Mouse (Mus musculus) ovary, postnatal 36 days (tissue): Measurements from ENCODE around the gene Cldn12.

Experiments used
- DNase-seq: peaks from one replicate; pipeline ENCODE4 v3.0.0; 2022; ENCODE audit warnings: low spot score, mixed read lengths

Gene Cldn12

DNA sequence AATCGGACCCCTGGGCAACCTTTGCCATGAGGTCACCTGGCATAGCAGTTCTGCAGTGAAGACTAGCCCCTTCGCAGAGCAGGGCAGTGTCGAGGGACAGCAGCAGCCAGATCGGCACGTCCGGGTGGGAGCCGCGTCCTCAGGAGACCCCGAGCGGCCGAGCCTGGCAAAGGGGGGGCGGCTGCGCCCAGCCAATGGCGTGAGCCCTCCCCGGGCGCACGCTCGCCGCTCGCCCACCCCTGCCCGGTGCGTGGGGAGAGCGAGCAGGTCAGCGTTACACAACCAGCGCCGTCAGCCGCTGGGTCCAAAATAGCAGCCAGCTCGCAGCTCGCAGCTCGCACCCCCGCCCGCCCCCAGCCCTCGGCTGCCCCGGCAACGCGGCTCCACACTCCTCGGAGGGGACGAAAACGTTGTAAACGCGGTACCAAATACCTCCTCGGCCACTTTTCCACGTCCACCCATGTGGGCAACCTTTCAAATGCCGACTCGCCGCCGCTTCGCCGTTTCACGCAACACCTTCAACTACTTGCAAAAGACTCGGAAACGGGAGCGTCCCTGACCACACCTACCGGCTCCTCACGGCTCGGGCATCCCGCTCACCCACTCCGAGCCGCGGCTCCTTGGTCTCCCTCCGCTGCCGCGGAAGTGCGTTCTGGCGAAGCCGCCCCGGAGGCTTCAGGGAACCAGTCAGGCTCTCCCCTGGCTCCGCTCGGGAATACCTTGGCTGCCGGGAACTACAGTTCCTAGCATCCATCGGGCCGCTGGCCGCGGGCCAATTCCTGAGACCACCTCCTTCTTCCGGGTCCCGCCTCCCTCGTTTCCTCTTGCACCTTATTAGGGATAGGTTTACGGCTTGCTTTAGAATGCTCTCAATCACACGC, at the start of gene Cldn12:
Gene Cldn12 (minus strand): TSS at position 763 of the 881 bp plus-strand sequence.
- DNase-seq, result peak; percentile 96

- DNase-seq, result no peak
These were observed 47.7 kb upstream of the Cldn12 start for GRCm38 (mm10) chr5:5562435-5562834.

DNA sequence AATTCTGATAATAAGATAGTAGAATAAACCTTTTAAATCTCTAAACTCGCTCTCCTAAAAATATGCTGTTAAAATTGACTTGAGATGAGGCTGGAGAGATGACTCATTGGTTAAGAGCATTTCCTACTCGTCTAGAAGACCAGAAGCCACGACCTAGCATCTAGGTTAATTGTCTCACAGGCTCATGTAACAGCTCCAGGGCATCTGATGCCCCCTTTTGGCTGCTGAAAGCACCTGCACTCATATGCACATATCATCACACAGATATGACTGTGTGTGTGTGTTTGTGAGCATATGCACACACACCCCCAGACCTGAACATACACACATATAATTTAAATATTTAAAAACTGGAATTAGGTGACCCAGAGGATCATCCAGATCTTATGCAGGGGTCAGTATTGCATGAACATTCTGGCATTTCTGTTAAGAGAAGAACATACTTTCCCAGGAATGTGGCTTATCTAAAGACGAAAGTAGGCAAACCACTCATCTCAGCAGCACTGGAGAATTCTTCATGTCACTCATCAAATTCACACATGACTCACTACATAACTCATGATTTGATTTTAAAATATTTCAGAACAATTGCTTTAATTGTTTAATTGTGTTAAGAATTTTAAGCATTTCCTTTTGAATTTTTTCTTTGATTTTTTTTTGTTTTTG, 46.4 kb upstream of the Cldn12 start:
- DNase-seq, result no peak

- DNase-seq, result no peak
These were observed 45.0 kb upstream of the Cldn12 start for GRCm38 (mm10) chr5:5559798-5560197.

DNA sequence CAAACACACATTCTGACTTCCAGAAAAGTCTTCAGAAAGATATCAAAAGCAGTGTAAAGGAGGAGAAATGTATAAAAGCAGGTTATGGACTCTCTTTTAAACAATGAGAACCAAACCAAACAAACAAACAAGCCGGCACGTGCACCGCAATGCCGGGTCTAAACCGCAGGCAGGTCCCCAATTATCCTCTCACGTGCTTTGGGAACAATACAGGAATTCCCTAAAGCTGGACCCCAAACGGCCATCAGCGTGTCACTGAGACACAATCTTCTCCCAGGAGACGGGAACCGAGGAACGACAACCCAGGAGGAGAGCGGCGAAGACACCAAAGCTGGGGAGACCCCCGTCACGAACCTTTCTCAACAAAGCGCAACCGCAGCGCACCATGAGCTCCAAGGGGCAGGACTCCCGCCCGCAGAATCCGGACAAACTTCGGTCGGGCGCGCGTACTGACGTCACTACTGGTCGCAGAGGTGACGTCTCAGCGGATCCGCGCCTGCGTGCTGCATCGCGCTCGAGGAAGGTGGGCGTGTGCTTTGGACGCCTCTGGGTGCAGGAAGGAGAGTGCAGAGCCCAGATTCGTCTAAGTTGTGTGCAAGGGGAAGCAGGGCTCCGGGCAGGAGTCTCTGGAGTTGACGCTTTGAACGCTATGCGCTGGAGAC, 44.5 kb upstream of the Cldn12 start, which contains the start of gene Gtpbp10:
Gene Gtpbp10 (minus strand): TSS at position 460 of the 662 bp plus-strand sequence.
- DNase-seq, result peak; percentile 92

DNA sequence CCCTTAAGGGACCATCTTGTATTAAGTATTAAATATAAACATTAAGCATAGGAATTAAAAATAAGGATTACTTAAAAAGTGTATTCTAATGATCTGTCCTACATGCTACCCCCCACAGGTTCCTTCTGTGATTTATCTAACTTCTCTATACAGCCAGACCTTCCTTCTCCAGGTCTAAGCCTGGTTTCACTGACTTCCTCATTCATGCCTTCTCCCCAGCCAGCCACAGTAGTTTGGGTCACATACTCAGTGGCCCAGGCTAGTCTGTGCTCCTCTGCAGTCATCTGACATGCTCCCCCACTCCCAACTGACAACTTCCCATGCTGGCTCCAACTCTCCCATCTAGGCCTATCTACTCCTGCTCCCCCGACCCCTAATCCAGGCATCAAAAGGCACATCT, 36.4 kb upstream of the Cldn12 start:
- no peak for DNase-seq

DNA sequence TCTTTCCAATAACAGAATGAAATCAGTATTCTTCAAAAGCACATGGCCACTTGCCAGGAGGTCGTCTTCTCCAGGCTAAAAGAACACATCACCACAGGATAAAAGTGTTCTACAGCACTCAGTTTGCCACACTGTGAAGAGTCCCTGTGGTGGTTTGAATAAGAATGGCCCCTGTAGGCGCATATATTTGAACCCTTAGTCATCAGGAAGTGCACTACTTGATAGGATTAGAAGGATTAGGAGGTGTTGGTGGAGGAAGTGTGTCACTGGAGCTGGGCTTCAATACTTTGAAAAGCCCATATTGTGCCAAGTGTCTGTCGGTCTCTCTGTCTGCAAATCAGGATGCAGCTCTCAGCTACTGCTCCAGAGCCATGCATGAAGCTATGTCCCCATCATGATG, 25.6 kb upstream of the Cldn12 start:
- no peak for DNase-seq

GRCm38 (mm10) chr5:5539771-5540170, 25.0 kb upstream of the Cldn12 start:
- DNase-seq, result no peak

- no peak for DNase-seq
These were observed 21.4 kb upstream of the Cldn12 start for GRCm38 (mm10) chr5:5536131-5536530.

- DNase-seq, result no peak
These were observed 19.1 kb upstream of the Cldn12 start for GRCm38 (mm10) chr5:5533656-5534420.

- no peak for DNase-seq
These were observed 653 bp upstream of the Cldn12 start for GRCm38 (mm10) chr5:5515411-5515810.

- no peak for DNase-seq
These were observed 3.4 kb downstream of the Cldn12 start for GRCm38 (mm10) chr5:5511401-5511800.

DNA sequence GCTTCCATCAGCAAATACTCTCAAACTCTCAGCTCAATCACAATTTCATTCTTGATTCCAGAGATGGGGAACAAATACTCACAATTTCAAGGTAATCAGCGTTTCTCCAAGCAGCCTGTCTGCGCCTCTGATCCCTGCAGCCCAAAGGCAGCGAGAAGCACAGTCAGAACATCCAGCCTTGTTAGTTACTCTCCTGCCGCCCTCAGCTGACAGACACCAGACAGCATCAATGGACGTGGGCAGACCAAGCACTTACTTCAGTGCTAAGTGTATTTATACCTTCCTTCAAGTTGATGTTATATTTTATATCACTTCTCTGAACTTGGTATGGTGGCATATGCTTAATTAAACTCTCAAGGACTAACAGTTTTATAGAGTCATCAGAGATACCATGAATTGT, 3.8 kb downstream of the Cldn12 start:
- no peak for DNase-seq

DNA sequence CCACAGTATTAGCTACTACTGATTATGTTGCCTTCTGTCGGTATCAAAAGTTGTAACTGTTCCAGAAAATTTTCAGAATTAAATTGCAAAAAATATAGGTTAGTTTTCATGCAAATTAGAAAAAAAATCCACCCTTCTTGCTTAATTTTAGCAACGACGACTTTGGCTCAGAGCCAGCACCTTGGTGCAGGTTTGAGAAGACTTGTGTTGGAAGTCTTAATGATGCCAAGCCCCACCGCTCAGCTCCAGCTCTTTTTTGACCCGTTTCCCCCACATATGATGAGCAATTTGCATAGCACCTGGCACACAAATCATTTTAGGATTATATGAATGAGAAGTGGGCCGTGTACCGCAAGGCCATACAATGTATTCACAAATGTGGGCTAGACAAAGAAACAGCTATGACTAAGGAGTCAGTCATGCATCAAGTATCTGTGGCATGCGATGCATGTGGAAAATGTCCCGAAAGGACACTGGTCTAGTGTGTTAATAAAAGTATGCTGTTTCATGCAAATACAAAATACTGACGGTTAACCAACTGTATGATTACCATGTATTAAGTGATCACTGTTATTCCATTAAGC, 4.4 kb downstream of the Cldn12 start:
- DNase-seq, result no peak

DNA sequence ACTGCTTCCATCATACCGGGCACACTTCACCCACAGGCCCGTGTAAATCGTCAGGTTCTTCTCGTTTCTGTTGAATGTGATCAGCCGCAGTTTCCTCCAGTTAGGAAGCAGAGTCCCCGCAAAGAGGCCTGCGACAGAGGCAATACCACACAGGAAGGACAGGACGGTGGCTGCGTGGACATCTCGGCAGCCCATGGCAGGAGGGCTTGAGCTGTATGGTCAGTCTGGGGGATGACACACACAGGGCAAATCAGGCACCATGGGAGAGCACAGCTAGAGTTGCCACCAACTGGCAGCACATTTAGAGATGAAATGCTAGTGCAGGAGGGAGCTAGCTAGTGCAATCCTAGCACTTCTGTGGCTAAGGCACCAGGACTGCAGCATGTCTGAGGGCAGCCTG, 6.5 kb downstream of the Cldn12 start:
- DNase-seq, result no peak

DNA sequence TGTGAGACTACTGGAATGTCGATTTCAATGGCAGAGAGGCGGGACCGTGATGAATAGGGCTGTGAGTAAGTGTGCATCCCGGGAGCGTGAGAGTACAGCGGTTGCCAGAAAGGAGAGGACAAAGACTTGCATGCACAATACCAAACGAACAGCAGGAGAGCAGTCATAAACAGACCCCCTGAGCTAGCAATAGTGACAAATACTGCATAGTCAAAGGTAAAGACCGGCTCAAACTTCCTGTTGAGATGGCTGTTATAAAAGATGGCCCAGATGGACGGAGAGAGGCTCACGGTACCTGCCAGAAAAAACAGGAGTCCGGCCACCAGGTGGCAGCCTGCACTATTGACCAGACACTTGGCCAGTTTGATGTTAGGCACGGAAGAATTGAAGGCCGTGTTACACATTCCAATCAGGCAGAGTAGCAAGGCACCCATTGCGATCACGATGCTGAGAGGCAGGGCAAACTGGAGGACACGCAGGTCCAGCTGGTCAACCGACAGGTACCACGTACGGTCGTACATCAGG, 7.0 kb downstream of the Cldn12 start:
- peak; percentile 53 for DNase-seq

- DNase-seq, result no peak
These were observed 10.3 kb downstream of the Cldn12 start for GRCm38 (mm10) chr5:5504456-5504855.

GRCm38 (mm10) chr5:5503381-5503780, 11.4 kb downstream of the Cldn12 start:
- DNase-seq, result no peak

DNA sequence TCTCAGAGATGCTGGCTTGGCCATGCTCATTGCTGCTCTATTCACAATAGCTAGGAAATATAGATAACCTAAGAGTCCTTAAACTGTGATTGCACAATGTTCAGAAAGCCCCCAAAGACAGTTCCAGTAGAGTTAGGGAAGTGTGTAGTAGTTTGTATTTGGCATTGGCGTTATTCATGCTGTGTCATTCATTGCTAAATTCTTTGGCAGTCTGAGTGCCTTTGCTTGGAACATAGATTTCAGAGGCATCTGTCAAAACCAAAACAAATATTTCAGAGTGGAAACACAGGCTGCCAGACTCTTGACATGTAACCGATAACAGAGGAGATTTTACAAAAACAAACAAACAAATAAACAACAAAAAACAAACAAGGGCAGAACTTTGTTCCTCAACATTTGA, 13.2 kb downstream of the Cldn12 start:
- DNase-seq, result no peak

DNA sequence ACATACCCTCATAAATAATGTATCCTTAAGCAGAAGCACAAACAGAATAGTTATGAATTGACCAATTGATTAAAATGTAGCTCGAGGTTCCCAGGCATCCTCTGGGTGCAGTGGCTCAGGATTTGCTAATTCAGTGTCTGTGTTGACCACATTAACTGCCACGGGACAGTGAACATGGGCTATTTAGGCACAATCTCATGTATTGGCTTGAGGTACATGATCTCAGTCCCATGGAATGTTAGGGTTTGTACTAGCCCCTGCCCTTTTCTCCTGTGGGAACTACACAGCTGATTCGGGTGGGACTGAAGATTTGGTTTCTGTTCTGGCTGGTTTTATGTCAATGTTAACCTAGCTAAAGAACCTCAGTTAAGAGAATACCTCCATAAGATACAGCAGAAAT, 18.4 kb downstream of the Cldn12 start:
- DNase-seq, result no peak

DNA sequence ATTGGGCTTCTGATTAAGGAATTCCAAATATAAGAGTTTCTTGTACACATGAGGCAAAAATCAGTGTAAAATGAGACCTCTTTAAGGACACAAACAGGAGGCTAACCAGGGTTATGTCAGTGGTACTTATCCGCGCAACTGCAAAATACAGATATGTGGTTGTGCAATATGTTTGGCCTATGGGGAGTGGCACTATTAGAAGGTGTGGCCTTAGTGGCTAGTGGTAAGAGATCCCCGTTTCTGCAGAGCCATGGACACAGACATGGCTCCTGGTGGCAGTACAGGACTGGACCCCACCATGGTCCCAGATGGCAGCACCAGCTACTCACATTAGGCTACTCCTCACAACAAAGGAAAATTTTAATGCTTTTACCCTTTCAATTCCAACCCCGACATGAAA, 19.7 kb downstream of the Cldn12 start:
- no peak for DNase-seq
